Mouse (Mus musculus): ENCODE results near the gene Tipin.

DNA sequence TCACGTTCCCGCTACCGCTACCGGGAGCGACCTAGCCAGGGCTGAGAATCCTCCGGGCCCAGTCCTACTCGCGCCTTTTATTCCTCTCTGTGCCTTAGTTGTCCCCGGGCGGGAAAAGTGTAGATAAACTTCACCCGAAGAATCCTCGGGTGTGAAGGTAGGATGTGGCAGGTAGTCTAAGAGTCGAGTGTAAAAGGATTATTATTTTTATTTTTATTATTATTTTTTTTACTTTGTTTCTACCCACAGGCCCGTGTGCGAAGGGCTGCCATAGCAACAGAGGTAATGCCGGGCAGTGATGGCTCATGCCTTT is 59.8 kb downstream of the Tipin start, which contains the start of gene Dis3l:
- TF ChIP-seq POLR2A (IDR thresholded peaks at IDR 0.05; ENCODE audit: insufficient read length, low read depth), result no peak
- TF ChIP-seq MAX (IDR thresholded peaks at IDR 0.05; ENCODE audit: low read depth), result no peak
- TF ChIP-seq REST (IDR thresholded peaks at IDR 0.05; ENCODE audit: insufficient read depth, insufficient read length), result no peak
- no peak for TF ChIP-seq MYOG (IDR thresholded peaks at IDR 0.05; ENCODE audit: control insufficient read depth in 1 of 3, insufficient read depth in 1 of 3, insufficient read length in 2 of 3, low read depth in 2 of 3)
- TF ChIP-seq E2F4 (IDR thresholded peaks at IDR 0.05; ENCODE audit: insufficient read depth), result no peak
- TF ChIP-seq CEBPB (IDR thresholded peaks at IDR 0.05; ENCODE audit: insufficient read depth, poor library complexity, severe bottlenecking), result no peak
- TF ChIP-seq USF1 (IDR thresholded peaks at IDR 0.05; ENCODE audit: low read depth), result no peak
- TF ChIP-seq MYOD1 (IDR thresholded peaks at IDR 0.05; ENCODE audit: control insufficient read depth in 1 of 3, insufficient read length in 2 of 3, low read depth in 2 of 3), result no peak
- no peak for TF ChIP-seq POLR2AphosphoS2 (IDR thresholded peaks at IDR 0.05; ENCODE audit: insufficient read length, low read depth)
- no peak for TF ChIP-seq TCF12 (IDR thresholded peaks at IDR 0.05; ENCODE audit: insufficient read depth, poor library complexity, severe bottlenecking)
